Mouse (Mus musculus): ENCODE measurements around the gene Ldb2. TPM values are rescaled to one million over a fixed set of nuclear protein-coding genes. Genes with fewer than 3 reads are reported as not detected.

The Ldb2 gene
- polyA plus RNA-seq (2012; ENCODE audit: insufficient read depth, insufficient read length, missing spikeins), result not detected in 2 replicates

GRCm38 (mm10) chr5:44799053-44799860 lies at the start of gene Ldb2:
Gene Ldb2 (minus strand): TSS chr5:44799680.
- Histone ChIP-seq H3K27ac (ENCODE audit: insufficient read depth, low read depth, low read length) (no peak within 1 kb of the TSS), H3K4me3 (ENCODE audit: insufficient read depth, low read length) (no peak within 1 kb of the TSS), H3K4me1 (ENCODE audit: control insufficient read depth, insufficient read depth, low read length) (no peaks in the 10 kb centered on the region)
- no peak for TF ChIP-seq POLR2A (IDR thresholded peaks at IDR 0.05; ENCODE audit: borderline replicate concordance, low read depth, low read length)
- no peak for TF ChIP-seq CTCF (IDR thresholded peaks at IDR 0.05; ENCODE audit: low read depth, low read length)

DNA sequence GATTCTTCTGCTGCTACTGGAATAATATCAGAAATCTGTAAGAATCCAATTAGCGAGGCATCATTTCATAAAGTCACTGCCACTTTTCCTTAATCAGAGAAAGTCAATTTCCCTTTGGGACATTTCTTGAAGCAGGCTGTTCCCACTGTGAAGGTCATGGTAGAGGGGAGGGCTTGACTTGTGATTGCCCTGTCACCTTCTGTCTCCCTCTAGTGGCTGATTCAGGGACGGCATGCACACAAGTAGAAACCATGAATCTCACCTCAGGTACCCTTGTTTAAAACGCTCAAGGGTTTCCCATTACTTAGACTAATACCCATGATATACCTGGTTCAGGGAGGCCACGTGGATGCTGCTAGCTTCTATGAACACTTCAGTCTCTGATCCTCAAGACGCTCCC lies 31.8 kb upstream of the Ldb2 start:
- H3K4me3 ChIP-seq (ENCODE audit: insufficient read depth, low read length), result no peak overlapping the region
- H3K4me1 ChIP-seq (ENCODE audit: control insufficient read depth, insufficient read depth, low read length), result no peaks in the 10 kb centered on the region
- TF ChIP-seq POLR2A (IDR thresholded peaks at IDR 0.05; ENCODE audit: borderline replicate concordance, low read depth, low read length) (no peak), CTCF (IDR thresholded peaks at IDR 0.05; ENCODE audit: low read depth, low read length) (no peak)
- H3K27ac ChIP-seq (ENCODE audit: insufficient read depth, low read depth, low read length), result no peak overlapping the region

- no peak for TF ChIP-seq CTCF (IDR thresholded peaks at IDR 0.05; ENCODE audit: low read depth, low read length)
- no peaks in the 10 kb centered on the region for H3K4me1 ChIP-seq (ENCODE audit: control insufficient read depth, insufficient read depth, low read length)
These were observed 16.0 kb upstream of the Ldb2 start for GRCm38 (mm10) chr5:44815506-44815905.

GRCm38 (mm10) chr5:44805960-44806359 lies 6.5 kb upstream of the Ldb2 start:
- H3K4me1 ChIP-seq (ENCODE audit: control insufficient read depth, insufficient read depth, low read length), result no peaks in the 10 kb centered on the region
- H3K27ac ChIP-seq (ENCODE audit: insufficient read depth, low read depth, low read length), result no peak overlapping the region
- no peak for TF ChIP-seq CTCF (IDR thresholded peaks at IDR 0.05; ENCODE audit: low read depth, low read length)
- no peak for TF ChIP-seq POLR2A (IDR thresholded peaks at IDR 0.05; ENCODE audit: borderline replicate concordance, low read depth, low read length)
- no peak overlapping the region for H3K4me3 ChIP-seq (ENCODE audit: insufficient read depth, low read length)

More at GRCm38 (mm10) chr5:44815506-44815905, 16.0 kb upstream of the Ldb2 start:
- H3K27ac ChIP-seq (ENCODE audit: insufficient read depth, low read depth, low read length), result no peak overlapping the region
- H3K4me3 ChIP-seq (ENCODE audit: insufficient read depth, low read length), result no peak overlapping the region

- Histone ChIP-seq H3K27ac (ENCODE audit: insufficient read depth, low read depth, low read length) (no peak overlapping the region), H3K4me1 (ENCODE audit: control insufficient read depth, insufficient read depth, low read length) (no peaks in the 10 kb centered on the region), H3K4me3 (ENCODE audit: insufficient read depth, low read length) (no peak overlapping the region)
- no peak for TF ChIP-seq POLR2A (IDR thresholded peaks at IDR 0.05; ENCODE audit: borderline replicate concordance, low read depth, low read length)
- TF ChIP-seq CTCF (IDR thresholded peaks at IDR 0.05; ENCODE audit: low read depth, low read length), result no peak
These were observed 1.6 kb upstream of the Ldb2 start for GRCm38 (mm10) chr5:44801100-44801499.

DNA sequence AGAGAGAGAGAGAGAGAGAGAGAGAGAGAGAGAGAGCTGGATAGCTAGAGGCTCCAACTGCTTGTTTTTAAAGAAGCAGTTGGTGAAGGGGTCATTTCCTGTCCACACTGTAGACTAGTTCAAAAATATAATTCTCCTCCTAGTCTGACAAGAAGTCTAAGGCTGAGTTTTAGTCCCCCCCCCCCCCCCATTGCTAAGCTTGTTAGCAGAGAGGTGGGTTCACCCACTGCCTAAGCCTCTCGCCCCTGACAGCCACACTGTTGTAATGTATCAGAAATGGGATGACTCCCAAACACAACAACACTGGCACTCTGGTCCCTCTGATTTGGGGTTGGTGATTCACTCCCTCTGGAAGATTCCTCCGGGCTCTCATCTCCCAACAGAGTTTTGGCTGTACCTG lies 381 bp upstream of the Ldb2 start:
- TF ChIP-seq POLR2A (IDR thresholded peaks at IDR 0.05; ENCODE audit: borderline replicate concordance, low read depth, low read length), result no peak
- Histone ChIP-seq H3K4me3 (ENCODE audit: insufficient read depth, low read length) (no peak overlapping the region), H3K4me1 (ENCODE audit: control insufficient read depth, insufficient read depth, low read length) (no peaks in the 10 kb centered on the region), H3K27ac (ENCODE audit: insufficient read depth, low read depth, low read length) (no peak overlapping the region)

DNA sequence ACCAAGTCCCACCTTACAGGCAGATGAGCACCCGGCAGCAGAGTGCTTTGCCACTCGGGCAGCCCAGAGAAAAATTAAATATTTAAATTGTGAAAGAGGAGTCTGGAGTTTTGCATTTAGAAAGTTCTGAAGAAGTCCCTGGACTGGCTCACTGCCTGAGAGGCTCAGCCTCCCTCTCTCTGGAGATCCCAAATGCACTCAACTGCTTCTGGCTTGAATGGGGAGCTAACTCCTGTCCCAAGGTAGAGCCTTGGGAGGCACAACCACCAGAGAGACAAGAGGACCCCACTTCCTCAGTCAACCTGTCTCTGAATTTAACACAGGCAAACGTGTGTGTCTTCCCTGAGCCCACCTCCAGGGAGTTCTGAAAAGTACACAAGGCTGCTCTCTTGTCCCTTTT lies 987 bp downstream of the Ldb2 start:
- Histone ChIP-seq H3K4me3 (ENCODE audit: insufficient read depth, low read length) (no peak overlapping the region), H3K27ac (ENCODE audit: insufficient read depth, low read depth, low read length) (no peak overlapping the region), H3K4me1 (ENCODE audit: control insufficient read depth, insufficient read depth, low read length) (no peaks in the 10 kb centered on the region)
- TF ChIP-seq CTCF (IDR thresholded peaks at IDR 0.05; ENCODE audit: low read depth, low read length), result no peak

DNA sequence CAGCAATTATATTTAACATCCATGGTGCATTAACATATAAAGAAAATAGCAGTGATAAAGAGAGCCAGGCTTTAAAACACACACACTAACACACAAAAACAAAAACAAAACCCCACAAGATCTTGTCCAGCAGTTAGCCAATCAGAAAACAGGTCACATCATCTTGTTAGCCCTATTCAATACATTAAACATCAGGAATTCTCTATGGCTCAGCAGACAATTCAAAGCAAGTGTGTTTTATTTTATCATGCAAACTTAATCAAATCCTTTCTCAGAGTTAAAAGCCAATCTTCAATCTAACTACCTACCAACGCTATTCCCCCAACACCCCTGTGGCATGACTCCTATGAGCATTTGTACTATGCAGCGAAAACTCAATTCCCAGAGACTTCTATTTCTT lies 1.4 kb downstream of the Ldb2 start:
- TF ChIP-seq CTCF (IDR thresholded peaks at IDR 0.05; ENCODE audit: low read depth, low read length) (no peak), POLR2A (IDR thresholded peaks at IDR 0.05; ENCODE audit: borderline replicate concordance, low read depth, low read length) (no peak)
- Histone ChIP-seq H3K4me1 (ENCODE audit: control insufficient read depth, insufficient read depth, low read length) (no peaks in the 10 kb centered on the region), H3K4me3 (ENCODE audit: insufficient read depth, low read length) (no peak overlapping the region), H3K27ac (ENCODE audit: insufficient read depth, low read depth, low read length) (no peak overlapping the region)

- Histone ChIP-seq H3K4me1 (ENCODE audit: control insufficient read depth, insufficient read depth, low read length) (no peaks in the 10 kb centered on the region), H3K4me3 (ENCODE audit: insufficient read depth, low read length) (no peak overlapping the region), H3K27ac (ENCODE audit: insufficient read depth, low read depth, low read length) (no peak overlapping the region)
- TF ChIP-seq POLR2A (IDR thresholded peaks at IDR 0.05; ENCODE audit: borderline replicate concordance, low read depth, low read length) (no peak), CTCF (IDR thresholded peaks at IDR 0.05; ENCODE audit: low read depth, low read length) (no peak)
These were observed 14.9 kb downstream of the Ldb2 start for GRCm38 (mm10) chr5:44784591-44784990.

DNA sequence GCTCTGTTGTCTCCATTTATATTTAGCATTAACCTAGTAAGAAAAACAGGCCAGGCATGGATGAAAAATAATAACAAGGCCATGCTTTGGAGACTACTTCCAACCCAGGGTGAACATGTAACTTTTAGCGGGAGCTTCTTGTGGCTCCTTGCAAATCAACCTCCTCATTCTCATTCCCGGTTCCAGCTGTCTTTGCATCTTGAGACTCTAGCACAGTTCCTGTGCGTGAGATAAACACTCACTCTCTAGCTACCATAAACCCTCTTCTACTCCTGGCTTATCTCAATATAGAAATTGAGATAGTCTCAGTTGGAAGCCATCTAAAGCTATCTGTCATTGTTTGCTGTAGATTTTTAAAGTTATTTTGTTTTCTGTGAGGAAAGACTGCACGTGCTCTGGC lies 20.1 kb downstream of the Ldb2 start:
- H3K27ac ChIP-seq (ENCODE audit: insufficient read depth, low read depth, low read length), result no peak overlapping the region
- no peaks in the 10 kb centered on the region for H3K4me1 ChIP-seq (ENCODE audit: control insufficient read depth, insufficient read depth, low read length)
- no peak overlapping the region for H3K4me3 ChIP-seq (ENCODE audit: insufficient read depth, low read length)
- TF ChIP-seq CTCF (IDR thresholded peaks at IDR 0.05; ENCODE audit: low read depth, low read length), result no peak

DNA sequence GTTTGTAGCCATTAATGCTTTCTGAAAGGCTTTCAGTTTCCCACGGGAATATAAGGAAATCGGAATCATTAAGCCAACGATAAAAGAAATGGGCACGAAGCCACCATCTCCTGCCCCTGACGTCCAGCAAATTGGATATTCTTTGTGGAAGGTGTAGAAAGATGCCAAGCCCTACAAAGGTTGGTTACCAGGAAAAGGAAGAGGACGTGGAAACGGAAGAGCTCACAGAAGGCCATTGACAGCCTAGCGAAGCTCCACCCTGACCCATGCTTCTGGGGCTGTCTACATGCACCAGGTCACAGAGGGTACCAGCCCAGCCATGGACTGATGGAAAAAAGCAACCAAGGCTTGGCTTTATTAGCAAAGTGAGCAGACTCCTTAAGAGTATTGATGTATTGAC lies 31.0 kb downstream of the Ldb2 start:
- TF ChIP-seq CTCF (IDR thresholded peaks at IDR 0.05; ENCODE audit: low read depth, low read length), result no peak
- TF ChIP-seq POLR2A (IDR thresholded peaks at IDR 0.05; ENCODE audit: borderline replicate concordance, low read depth, low read length), result no peak
- Histone ChIP-seq H3K27ac (ENCODE audit: insufficient read depth, low read depth, low read length) (no peak overlapping the region), H3K4me1 (ENCODE audit: control insufficient read depth, insufficient read depth, low read length) (no peaks in the 10 kb centered on the region), H3K4me3 (ENCODE audit: insufficient read depth, low read length) (no peak overlapping the region)

Measured in bone marrow macrophage, adult 2 months (primary cell).